Mouse (Mus musculus) megakaryocyte-erythroid progenitor cell, adult 5-6 weeks (primary cell): ENCODE measurements around the gene 6030468B19Rik. TPM values are rescaled to one million over a fixed set of nuclear protein-coding genes. Genes with fewer than 3 reads are reported as not detected.

Source experiments
- ATAC-seq: replicated peaks from 2 replicates; pipeline ENCODE4 v1.8.0; 2016; ENCODE audit warnings: mild to moderate bottlenecking, inconsistent platforms; ENCODE audit not compliant: severe bottlenecking, poor library complexity, low FRiP score, low TSS enrichment
- total RNA-seq, 2 experiments: library from RNA; stranded (forward) in 1 of 2; stranded (reverse) in 1 of 2; fragments of 200-1000, 215-1000 nt in 1 of 2; fragments of >200 nt in 1 of 2; fragmentation: Nextera tagmentation in 1 of 2; gene quantifications; 2 replicates each; pipeline ENCODE4 v1.2.3; 2014 to 2017

Gene 6030468B19Rik
- 5.8 and 6.8 TPM in 2 replicates for total RNA-seq (2014; fragmentation: Nextera tagmentation)
- 1.8 and 4.2 TPM in 2 replicates for total RNA-seq (2017)

- ATAC-seq, result peak; percentile 84
These were observed at the start of gene 6030468B19Rik for GRCm38 (mm10) chr11:117797511-117798159. Gene 6030468B19Rik, plus strand, starts transcription at chr11:117797660.

- no peak for ATAC-seq
These were observed 48.8 kb upstream of the 6030468B19Rik start for GRCm38 (mm10) chr11:117748628-117749027.

GRCm38 (mm10) chr11:117749414-117749813 lies 48.0 kb upstream of the 6030468B19Rik start:
- 0 out of 2 replicates have a peak, but pooled peaks have one; percentile 22 for ATAC-seq

GRCm38 (mm10) chr11:117751544-117751943 lies 45.9 kb upstream of the 6030468B19Rik start:
- no peak for ATAC-seq

GRCm38 (mm10) chr11:117755891-117756290 lies 41.6 kb upstream of the 6030468B19Rik start:
- no peak for ATAC-seq

- no peak for ATAC-seq
These were observed 38.2 kb upstream of the 6030468B19Rik start for GRCm38 (mm10) chr11:117759267-117759666.

GRCm38 (mm10) chr11:117760374-117761119 lies 36.9 kb upstream of the 6030468B19Rik start:
- no peak for ATAC-seq

GRCm38 (mm10) chr11:117761801-117762200 lies 35.7 kb upstream of the 6030468B19Rik start:
- no peak for ATAC-seq

GRCm38 (mm10) chr11:117762246-117762645 lies 35.2 kb upstream of the 6030468B19Rik start:
- no peak for ATAC-seq

GRCm38 (mm10) chr11:117764319-117764718 lies 33.1 kb upstream of the 6030468B19Rik start:
- no peak for ATAC-seq

GRCm38 (mm10) chr11:117765361-117765760 lies 32.1 kb upstream of the 6030468B19Rik start:
- ATAC-seq, result no peak

- no peak for ATAC-seq
These were observed 31.2 kb upstream of the 6030468B19Rik start for GRCm38 (mm10) chr11:117766275-117766674.

GRCm38 (mm10) chr11:117768725-117769682 lies 28.5 kb upstream of the 6030468B19Rik start:
- ATAC-seq, result no peak

GRCm38 (mm10) chr11:117769683-117770047 lies 27.8 kb upstream of the 6030468B19Rik start:
- no peak for ATAC-seq

GRCm38 (mm10) chr11:117770407-117770806 lies 27.1 kb upstream of the 6030468B19Rik start:
- ATAC-seq, result no peak

- ATAC-seq, result no peak
These were observed 25.1 kb upstream of the 6030468B19Rik start for GRCm38 (mm10) chr11:117772352-117772751.

- ATAC-seq, result no peak
These were observed 22.5 kb upstream of the 6030468B19Rik start for GRCm38 (mm10) chr11:117774925-117775324.

- ATAC-seq, result no peak
These were observed 21.9 kb upstream of the 6030468B19Rik start for GRCm38 (mm10) chr11:117775540-117775939.

- ATAC-seq, result no peak
These were observed 21.2 kb upstream of the 6030468B19Rik start for GRCm38 (mm10) chr11:117776085-117776792.
